Mouse (Mus musculus): ENCODE data around the gene Gm45021.

DNA sequence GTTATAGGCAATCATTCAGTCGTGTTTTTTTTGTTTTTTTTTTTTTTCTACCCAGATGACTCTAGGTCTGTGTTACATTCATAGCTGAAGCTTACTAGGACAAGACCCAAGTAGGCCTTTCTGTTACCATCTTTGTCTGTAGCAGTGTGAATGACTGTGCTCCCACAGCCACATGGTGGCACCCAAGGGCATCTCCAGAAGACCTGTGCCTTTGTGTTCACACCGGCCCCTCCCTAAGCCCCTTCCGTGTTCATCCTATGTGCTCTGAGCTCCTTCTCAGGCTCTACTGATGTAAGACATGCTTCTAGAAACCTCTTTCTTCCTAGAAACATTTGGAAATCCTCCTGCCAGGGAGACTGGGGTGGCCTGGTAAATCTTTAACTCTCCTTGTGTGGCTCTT lies 57.6 kb downstream of the Gm45021 start, which contains the start of gene Gimap8:
- TF ChIP-seq MYOD1 (IDR thresholded peaks at IDR 0.05; ENCODE audit: control insufficient read depth in 1 of 3, insufficient read length in 2 of 3, low read depth in 2 of 3) (no peak), TCF12 (IDR thresholded peaks at IDR 0.05; ENCODE audit: insufficient read depth, poor library complexity, severe bottlenecking) (no peak), POLR2A (IDR thresholded peaks at IDR 0.05; ENCODE audit: insufficient read length, low read depth) (no peak), MAX (IDR thresholded peaks at IDR 0.05; ENCODE audit: low read depth) (no peak), USF1 (IDR thresholded peaks at IDR 0.05; ENCODE audit: low read depth) (no peak), E2F4 (IDR thresholded peaks at IDR 0.05; ENCODE audit: insufficient read depth) (no peak), REST (IDR thresholded peaks at IDR 0.05; ENCODE audit: insufficient read depth, insufficient read length) (no peak), POLR2AphosphoS2 (IDR thresholded peaks at IDR 0.05; ENCODE audit: insufficient read length, low read depth) (no peak), TCF3 (IDR thresholded peaks at IDR 0.05; ENCODE audit: insufficient read length, low read depth) (no peak), MYOG (IDR thresholded peaks at IDR 0.05; ENCODE audit: control insufficient read depth in 1 of 3, insufficient read depth in 1 of 3, insufficient read length in 2 of 3, low read depth in 2 of 3) (no peak), CEBPB (IDR thresholded peaks at IDR 0.05; ENCODE audit: insufficient read depth, poor library complexity, severe bottlenecking) (no peak)
